Mouse (Mus musculus) right cerebral cortex, postnatal 25 days (tissue): Measurements from ENCODE around the gene Wdr34.

ENCODE experiments used
- DNase-seq: peaks from one replicate; pipeline ENCODE4 v3.0.0; 2022

Wdr34 gene

GRCm38 (mm10) chr2:30026997-30027396 is 21.7 kb downstream of the Wdr34 start:
- DNase-seq, result no peak

GRCm38 (mm10) chr2:30025454-30025853 is 23.2 kb downstream of the Wdr34 start:
- no peak for DNase-seq

- DNase-seq, result no peak
These were observed 34.2 kb downstream of the Wdr34 start for GRCm38 (mm10) chr2:30014326-30014966.

DNA sequence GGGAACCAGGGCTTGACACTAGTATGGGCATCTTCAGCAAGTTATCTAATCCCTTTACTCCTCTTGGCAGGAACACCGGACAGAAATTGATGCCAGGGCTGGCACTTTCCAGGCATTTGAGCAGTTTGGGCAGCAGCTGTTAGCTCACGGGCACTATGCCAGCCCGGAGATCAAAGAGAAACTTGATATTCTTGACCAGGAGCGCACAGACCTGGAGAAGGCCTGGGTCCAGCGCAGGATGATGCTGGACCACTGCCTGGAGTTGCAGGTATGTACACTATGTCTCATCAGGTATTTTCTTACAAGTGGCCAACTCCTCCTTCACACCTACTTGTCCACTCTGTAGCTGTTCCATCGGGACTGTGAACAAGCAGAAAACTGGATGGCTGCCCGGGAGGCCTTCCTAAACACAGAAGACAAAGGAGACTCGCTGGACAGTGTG is 37.8 kb downstream of the Wdr34 start:
- DNase-seq, result peak; percentile 28

- no peak for DNase-seq
These were observed 39.6 kb downstream of the Wdr34 start for GRCm38 (mm10) chr2:30009101-30009500.

DNA sequence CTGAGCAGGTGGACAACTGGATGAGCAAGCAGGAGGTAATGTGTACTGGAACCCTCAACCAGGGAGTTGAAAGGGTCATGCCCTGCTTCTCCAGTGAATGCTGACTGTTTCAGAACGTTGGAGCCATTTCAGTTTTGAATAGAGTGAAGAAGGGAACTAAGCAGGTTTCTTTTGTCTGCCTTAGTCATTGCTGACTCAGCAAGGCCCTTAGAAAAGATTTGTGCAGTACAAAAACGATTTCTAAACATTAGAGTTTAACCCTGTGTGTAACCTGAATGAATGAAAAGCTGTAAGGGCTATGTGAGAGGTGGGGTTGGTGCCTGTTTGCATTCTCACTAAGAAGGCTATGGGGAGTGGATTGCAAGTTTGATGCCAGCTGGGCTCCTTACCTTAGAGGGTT is 56.7 kb downstream of the Wdr34 start:
- DNase-seq, result no peak
